Mouse (Mus musculus): ENCODE measurements around the gene Myom1.
"Not testable (repeated sequence)": the region's sequence is repeated elsewhere in the genome, so short reads cannot be mapped to it uniquely, and the experiment has no call there.

Myom1 gene

DNA sequence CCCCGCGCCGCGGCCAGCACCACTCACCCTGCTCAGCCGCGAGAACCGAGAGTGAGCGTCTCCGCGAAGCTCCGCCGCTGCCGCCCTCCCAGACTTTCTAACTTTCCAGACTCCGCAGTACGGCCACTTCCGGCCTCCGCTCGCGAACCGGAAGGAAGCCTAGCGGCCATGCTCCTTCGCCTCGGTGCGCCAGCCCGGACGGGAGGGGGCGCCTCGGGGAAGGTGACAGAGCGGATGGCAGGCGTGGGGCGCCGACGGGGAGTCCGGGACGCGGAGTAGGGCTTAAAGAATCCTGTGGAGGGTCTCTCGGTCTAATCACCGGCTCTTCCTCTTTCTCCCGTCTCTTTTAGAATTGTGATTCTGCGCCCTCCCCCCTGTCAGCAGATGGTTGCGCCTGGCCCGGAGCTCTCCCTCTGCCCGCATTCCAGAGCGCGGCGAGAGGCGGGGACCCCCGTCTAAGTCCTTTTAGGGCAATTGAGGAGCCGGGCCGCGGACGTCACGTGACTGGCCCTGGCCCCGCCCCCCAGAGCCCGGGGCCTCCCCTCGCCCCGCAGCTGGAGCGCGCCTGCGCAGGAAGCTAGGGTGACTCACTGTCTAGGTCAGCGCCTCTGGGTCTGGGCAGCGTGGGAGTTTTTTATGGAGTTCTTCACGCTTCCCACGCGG lies at the start of gene Myom1:
Gene Myom1 (plus strand): TSS at position 553 of the 663 bp plus-strand sequence.
- DNase-seq: peak; percentile 92 to 96

DNA sequence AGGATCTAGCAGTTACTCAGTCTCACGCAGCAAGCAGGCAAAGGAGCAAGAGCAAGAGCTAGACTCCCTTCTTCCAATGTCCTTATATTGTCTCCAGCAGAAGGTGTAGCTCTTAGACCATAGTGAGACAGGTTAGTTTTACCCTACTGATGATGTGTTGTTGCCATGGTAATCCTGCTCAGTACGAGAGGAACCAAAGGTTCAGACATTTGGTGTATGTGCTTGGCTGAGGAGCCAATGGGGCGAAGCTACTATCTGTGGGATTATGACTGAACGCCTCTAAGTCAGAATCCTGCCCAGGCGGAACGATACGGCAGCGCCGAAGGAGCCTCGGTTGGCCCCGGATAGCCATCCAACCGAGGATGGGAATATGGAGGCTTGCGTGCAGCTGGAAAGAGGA lies 38.9 kb upstream of the Myom1 start:
- DNase-seq: peak; percentile 74 to 88

DNA sequence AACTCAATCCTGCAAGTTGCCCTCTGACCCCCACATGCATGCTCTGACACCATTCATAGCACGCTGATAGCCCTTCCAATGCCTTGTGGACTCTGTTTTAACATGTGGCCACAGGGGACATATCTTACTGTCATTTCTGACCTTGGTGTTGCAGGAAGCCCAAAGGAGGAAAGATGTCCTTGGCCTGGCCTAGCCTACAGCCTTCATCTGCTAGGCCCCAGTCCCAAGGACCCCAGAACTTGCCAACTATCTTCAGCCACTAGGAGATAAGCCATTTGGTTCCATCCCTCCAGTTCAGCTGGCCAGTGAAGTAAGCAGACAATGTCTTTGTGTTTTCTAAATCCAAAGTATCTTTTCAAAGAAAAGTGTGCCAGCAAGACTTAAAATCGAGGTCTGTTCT lies 37.2 kb upstream of the Myom1 start:
- DNase-seq: no peak

DNA sequence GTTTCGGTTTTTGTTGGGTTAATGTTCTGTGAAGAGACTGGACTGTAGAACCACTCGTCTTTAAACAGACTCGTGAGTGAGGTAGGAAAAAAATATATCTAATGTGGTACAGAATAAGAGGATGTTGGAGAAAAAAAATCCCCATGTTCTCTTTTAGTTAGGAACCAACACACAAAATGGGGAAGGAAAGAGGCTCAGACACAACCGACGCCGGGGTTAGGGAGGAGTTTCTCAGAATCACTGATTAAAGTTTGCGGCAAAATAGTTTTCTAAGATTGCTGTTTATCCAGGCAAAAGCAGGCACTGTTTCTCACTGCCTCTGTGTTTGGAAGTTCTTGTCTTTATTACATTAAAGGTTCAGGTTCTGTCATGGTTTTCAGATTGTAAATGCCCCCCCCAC lies 36.3 kb upstream of the Myom1 start:
- DNase-seq: no peak

DNA sequence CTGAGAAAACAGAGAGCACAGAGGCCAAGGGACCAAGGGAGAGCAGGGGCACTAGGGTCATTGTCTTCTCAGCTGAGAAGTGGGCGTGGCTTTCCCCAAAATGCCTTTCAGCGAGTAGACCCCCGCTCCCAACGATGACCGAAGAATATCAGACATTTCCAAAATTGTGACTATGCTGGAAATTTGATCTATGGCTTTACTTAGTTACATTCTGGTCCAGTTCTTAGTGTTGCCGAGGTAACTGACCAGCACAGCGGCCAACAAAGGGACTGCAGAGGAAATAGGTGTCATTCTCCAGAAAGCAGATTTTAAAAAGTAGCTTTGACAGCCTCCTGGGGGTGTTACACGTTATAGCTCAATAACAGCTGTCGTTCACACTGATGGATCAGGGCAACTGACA lies 35.2 kb upstream of the Myom1 start:
- DNase-seq: no peak

DNA sequence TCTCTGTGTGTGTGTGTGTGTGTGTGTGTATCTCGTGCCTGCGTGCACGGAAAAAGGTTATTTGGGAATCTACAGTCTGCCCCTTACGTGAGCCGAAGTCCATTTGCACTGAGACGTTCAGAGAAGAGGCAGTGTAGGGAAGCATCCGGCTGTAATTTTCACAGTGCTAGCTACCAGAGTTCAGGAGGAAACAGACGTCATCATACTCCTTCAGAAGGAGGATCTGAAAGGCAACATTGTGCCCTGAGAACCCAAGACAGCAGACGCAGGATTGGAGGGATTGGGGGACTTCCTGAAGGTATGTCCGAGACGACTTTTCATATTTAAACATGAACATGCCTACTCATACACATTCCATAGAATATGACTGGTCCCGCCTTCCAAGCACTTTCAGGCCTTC lies 34.8 kb upstream of the Myom1 start:
- DNase-seq: no peak

DNA sequence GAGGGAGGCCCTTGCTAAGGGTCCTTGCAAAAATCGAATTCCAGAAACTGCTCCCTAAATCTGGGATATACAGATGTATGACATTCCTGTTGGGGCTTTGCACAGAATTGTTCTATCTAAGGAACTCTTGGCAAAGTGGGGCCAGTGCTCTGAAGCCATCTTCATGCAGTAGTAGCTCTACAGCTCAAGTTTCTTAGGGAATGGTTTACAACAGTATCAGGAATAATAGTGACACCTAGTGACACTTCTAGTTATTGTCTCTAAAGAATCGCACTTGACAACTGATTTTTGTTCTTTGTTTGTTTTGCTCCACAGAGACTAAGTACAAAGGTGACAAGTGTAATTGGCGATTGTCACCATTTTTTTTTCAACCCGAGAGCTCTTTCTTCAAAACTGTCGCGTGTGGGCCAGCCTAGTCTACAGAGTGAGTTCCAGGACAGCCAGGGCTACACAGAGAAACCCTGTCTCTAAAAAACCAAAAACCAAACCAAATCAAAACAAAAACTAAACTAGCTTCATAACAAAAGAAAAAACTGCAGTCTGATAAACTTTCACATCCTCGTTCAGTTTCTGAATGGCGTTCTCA lies 33.7 kb upstream of the Myom1 start:
- no peak for DNase-seq

DNA sequence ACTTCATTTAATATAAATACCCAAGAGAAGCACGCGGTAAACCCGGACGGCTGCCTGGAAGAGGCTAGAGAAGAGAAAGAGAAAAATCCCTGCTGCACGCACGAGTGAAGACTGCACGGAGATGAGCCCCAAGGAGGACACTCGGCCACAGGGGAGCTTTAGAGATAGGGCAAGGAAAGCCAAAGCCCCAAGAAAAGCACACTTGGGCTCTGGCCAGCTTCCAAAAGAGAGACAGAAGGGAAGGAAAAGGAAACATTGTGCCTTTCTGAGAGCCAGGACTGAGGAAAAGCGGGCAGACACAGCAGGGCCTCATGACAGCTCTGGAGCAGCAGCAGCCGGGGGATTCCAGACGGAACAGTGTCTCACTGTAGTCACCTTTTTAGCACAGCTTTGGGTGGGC lies 31.2 kb upstream of the Myom1 start:
- DNase-seq: no peak

DNA sequence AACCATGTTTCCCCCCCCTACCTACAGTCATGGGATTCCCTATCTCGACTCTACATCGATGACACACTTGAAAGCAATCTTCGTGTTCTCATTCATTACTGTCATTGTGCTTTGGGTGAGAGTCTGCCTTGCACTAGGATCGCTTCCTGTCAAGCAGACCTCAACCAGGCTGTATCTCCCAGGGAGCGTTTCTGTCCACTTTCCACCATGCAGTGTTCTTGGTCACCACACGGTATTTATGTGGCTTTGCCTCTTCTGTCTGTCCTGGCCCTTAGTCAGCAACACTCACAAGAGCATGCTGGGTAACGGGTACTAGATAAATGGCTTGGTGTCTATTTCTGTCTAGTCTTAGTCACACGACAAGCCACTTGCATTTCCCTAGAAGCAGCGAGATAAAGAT lies 29.0 kb upstream of the Myom1 start:
- DNase-seq: no peak

DNA sequence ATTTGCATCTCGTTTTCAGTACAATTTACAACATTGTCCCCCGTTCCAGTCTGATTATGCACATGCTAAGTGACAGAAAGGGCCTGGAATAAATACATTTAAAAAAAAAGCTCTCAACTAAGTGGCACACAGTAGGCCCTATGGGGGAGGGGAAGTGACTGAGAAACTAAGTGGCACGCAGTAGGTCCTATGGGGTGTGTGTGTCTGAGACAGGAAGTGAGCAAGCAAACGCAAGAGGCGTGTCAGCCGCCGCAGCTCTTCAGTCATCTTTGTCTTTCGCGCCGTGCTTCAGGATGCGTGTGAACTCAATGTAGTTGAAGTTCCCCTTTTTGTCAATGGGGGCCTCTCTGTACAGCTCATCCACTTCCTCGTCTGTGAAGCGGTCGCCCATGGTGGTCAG lies 28.4 kb upstream of the Myom1 start:
- not testable (repeated sequence) for DNase-seq

DNA sequence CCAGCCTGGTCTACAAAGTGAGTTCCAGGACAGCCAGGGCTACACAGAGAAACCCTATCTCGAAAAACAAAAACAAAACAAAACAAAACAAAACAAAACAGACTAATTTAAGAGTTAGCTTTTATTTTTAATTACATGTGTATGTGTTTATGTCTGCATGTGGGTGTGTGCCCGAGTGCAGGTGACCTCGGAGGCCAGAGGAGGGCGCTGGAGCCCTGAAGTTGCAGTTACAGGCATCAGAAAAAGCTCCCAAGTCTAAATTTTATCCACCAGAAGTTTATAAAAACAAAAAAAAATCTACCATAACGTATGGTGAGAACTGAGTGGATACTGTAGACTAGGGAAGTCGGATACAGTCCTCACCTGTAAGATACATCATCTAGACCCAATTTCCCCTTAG lies 24.6 kb upstream of the Myom1 start:
- DNase-seq: no peak

DNA sequence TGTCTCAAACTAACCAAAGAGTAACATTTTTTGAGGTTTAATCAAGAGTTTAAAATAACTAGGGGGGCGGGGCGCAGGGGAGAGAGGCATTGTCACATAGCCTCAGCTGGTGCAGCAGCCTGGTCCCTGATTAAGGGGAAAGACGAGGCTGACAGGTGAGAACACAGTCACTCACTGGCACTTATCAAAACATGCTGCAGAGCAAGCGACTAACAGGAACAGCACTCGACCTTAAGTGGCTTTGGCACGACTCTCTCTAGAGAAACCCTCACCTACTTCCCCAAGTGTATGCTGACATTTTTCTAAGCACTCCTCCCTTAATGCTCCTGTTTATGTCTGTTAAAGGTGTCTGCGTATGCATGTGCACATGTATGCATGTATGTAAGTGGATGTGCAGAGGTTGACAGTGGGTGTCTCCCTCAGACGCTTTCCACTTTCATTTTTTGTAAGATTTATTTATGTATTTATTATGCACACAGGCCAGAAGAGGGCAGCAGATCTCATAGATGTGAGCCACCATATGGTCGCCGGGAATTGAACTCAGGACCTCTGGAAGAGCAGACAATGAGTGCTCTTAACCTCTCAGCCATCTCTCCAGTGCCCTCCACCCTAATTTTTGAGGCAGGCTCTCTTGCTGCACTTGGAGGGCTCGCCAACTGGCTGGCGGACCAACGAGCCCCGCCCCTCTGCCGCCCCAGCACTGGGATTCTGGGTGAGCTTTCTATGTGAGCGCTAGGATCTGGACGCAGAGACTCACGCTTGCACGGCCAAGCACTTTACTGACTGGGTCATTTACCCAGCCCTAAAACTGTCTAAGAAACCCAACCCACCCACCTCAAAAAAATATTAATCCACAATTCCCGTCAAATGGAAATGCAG lies 22.8 kb upstream of the Myom1 start:
- DNase-seq: no peak

DNA sequence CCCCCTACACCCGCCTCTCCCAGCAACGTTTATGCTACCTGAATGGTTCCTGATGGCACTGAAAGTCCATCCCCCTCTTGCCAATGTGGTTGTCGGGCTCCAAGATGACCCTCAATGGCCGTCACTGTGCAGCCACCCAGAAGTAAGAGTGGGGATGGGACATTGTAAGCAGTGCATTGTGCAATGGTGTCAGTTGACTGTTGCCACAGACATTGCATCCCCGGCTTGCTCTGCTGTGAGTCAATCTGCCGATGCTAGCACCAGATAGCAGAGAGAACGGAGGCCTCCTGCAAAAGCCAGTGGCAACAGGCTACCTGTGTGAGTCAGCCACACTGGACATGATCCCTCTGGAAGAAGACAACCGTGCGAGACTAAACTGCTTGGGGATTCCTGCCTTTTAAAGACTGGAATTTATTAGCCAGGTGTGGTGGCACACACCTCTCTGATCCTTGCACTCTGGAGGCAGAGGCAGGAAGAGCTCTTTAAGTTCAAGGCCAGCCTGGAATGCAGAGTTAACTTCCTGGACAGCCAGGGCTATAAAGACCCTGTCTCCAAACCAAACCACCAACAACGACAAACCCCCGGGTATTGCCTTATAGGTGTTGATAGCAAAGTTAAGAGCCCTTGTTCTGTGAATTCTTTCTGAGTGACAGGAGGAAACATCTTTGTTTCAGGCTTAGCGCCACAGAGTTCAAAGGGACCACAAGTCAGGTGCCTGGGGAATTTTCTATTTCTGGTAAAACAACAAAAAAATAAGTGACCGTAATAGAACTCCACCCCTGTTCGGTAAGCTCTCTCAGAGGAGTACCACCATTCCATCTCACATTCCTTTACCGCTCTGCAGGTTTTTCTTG lies 16.7 kb upstream of the Myom1 start:
- peak in 1 of 2 experiments; percentile 1 for DNase-seq

DNA sequence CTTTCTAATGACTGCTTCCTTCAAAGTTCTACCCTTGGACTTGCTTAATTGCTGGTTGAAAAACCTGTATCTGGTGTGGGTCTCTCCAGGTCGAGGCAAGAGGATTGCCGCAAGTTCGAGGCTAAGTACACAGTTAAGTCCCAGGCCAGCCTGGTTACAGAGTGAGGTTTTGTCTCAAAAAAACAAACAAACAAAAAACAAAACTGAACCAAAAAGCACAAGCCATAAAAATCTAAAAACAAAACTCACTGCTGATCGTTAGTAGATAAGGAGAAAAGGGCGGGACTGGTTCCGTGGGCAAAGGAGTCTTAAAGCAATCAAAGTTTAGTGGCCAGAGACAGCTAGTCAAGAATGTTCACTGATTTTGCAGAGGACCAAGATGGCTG lies 16.1 kb upstream of the Myom1 start:
- no peak for DNase-seq

DNA sequence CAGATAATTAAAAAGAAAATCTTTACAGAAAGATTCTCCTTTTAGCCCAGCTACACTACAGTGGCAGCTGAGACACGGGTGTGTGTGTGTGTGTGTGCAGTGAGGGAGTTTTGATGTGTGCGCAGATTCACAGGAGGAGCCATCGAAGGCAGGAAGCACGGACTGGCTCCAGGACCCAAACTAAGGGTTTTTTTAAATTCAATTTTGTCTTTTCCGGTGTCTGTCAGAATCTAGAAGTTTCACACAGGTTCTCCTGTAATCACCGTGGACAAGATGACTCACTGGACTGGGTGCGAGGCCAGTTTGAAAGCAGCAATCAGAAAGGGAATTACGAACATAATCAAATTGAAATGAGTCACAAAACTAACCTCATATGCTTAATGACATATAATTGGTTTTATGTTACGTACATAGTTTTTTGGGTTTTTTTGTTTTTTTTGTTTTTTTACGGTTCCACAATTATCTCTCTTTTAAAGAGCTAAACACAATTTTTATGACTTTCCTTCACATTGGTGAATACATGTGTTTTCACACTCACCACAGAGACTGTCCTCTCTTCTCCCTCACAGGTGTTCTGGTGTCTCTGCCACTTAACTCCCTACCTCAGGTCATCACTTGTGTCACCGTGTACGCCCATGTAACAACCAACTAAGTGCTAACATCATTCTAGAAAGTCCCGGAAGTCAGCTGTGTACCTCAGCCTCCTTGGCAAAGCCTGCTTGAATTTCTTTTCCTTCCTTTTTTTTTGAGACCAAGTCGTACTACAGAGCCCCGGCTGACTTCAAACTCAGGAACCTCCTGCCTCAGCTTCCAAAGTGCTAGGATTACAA lies 15.4 kb upstream of the Myom1 start:
- DNase-seq: no peak

DNA sequence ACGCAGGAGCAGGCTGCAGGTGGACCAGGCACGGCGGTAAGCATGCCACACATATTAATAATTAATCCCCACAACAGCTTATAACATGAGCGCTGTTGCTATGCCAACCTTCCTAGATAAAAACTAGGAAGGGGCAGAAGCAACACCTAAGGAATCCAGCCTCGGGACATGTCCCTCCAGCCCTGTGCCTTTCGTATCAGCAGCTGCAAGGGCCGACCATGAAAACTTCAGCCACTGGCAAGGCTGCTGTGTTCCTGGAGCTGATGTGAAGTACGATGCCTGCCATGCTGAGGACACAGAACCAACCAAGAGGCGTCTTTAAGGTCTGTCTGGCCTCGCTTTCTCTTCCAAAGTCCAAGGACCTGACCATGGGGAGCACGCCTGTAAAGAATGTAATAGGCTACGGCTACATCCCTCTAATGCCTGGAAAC lies 14.1 kb upstream of the Myom1 start:
- DNase-seq: no peak

DNA sequence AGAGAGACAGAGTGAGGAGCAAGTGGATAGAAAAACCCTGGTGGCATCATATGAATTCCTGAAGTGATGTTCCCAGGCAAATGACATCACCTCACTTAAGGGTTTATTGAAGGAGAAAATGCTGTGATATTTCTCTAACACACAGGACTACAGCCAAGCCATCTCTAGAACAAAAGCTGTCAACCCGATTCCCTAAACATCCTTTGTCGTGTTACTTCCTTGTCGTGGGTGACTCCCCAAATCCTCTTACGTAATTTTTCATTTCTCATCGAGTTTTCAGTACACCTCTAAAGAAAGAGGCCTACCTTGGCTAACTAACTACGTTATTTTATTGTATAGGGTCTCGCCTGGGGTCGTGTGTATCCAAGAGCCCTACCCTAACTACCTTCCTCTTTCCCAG lies 13.0 kb upstream of the Myom1 start:
- DNase-seq: no peak

DNA sequence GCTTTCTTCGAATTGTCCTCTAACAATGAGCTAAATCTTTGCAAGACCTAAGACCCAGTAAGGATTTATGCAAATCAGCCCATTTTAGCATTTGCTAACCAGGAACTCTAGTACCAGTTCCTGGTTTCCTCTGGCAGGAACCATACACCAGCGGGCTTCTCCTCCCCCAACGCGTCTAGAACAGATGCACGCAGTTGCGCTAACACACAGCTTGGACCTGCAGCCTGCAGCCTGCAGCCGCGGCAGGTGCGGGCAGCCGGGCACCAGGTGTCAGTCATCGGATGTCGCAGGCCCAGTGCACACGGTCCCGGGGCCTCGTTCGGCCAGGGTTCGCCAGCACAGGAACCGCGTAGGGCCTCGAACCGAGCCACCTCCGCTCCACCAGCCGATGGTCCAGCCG lies 12.4 kb upstream of the Myom1 start:
- DNase-seq: no peak

DNA sequence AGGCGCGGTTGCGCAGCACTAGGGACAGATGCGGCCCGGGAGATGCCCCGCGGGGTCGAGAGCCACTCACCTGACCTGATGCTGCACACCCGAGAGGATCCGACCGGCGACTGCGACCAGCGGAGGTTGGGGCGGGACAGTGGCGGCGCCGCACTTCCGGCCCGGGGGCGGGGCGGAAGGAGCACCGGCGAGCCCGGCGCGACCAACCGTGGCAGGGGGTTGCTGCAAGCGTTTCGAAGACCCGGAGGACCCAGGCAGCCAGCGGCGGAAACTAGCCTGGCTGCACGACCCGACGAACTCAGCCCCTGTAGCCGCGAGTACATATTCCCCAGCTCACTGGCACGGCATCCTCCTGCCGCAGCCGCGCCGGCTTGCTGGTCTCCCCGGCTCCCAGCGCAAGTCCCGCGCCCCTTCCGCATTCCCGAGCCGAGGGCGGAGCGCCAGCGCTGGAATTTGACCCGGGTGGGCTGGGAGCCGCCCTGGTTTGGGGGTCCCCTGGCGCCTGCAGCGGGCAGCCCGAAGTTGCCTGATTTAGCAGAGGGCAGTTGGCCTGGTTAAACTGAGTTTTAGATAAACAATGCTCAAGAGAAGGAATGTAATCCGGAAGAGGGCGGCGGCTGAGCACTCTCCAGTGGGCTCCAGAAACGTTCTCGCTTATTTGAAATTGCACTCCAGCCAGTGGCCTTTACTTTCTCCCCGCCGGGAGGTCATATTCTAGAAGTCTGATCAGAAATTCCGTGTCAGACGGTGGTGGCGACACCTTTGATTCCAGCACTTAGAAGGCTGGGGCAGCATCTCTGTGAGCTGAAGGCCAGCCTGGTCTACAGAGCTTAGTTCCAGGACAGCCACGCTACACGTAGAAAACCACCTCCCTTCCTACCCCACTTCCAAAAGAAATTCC lies 11.8 kb upstream of the Myom1 start:
- peak; percentile 81 to 85 for DNase-seq

DNA sequence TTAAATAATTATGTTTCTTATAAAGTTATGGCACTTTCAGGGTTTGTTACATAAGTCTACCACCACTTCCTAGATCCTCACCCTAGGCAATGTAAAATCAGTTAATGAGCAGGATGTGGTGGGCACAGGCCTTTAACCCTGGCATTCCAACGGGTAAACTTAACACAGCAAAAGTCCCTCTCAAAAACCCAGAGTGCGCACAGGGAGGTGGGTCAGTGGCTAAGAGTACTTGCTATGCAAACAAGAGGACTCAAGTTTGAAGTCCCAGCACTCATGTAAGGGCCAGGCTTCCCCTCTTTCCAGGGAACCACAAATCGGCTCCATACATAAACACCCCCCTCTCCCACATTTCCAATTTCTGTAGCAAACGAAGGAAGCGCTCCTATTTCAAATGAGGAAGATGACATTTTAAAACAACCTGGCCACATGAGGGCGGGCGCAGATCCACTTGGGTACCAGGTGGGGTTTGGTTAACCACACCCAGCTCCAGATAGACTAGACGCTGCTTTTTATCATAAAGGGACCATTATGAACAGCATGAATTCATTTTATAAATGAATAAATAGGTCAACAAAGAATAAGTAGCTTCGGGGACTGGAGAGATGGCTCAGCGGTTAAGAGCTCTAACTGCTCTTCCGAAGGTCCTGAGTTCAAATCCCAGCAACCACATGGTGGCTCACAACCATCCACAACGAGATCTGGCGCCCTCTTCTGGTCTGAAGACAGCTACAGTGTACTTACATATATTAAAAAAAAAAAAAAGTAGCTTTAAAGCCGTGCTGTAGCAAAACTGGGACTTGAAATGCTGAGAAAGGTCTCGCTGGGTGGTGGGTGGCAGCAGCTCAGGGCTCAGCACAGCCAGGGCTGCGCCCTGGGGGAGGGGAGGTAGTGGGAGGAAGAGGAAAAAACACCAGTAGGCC lies 10.5 kb upstream of the Myom1 start:
- no peak for DNase-seq
